Mouse (Mus musculus) brown adipose tissue, adult 24 weeks (tissue): ENCODE results near the gene Mettl7a3. TPM values are rescaled to one million over a fixed set of nuclear protein-coding genes. Genes with fewer than 3 reads are reported as not detected.
"Not testable (repeated sequence)": the region's sequence is repeated elsewhere in the genome, so short reads cannot be mapped to it uniquely, and the experiment has no call there.

Experiments used
- H3K27ac ChIP-seq: fragments of 200-500 bp; replicated peaks from 2 replicates; pipeline ENCODE4 v1.5.1; 2012; ENCODE audit warnings: low read depth, mild to moderate bottlenecking, low read length
- H3K4me1 ChIP-seq: fragments of 200-500 bp; 2 replicates; pipeline ENCODE4 v1.6.1; 2012; ENCODE audit warnings: low read length, mixed read lengths; ENCODE audit not compliant: control insufficient read depth, insufficient read depth, insufficient read length
- H3K4me3 ChIP-seq: fragments of 200-500 bp; 2 replicates; pipeline ENCODE4 v1.5.1; 2012; ENCODE audit warnings: low read depth, mild to moderate bottlenecking, low read length, moderate library complexity; ENCODE audit not compliant: insufficient read depth
- polyA plus RNA-seq: library from polyadenylated mRNA; stranded (reverse); fragments of >200 nt; gene quantifications from 2 replicates; pipeline ENCODE4 v1.2.4, GENCODE M21; 2012; ENCODE audit not compliant: missing spikeins, insufficient read depth, insufficient read length

The Mettl7a3 gene
- not detected in 2 replicates for polyA plus RNA-seq

DNA sequence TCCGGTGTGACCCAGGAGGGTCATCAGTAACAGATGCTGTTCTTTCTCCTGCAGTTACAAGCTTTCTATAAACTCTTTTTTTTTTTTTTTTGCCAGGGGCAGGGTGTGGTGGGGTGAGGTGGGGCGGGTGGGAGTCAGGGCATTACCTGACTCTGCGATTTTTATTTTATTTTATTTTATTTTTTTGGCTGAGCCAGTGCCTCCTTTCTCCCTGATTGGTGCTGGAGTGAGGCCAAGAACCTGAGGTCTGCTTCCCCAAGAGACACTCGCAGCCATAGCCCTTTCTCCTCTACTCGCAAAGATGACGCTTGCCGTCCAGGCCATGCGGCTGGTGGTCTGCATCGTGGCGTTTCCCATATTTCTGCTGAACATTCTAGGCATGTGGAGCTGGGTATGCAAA, at the start of gene Mettl7a3:
TSS of gene Mettl7a3 (plus strand) at position 301 of the 400 bp plus-strand sequence.
- Histone ChIP-seq H3K4me1 (no peaks in the 10 kb centered on the region), H3K4me3 (no peak within 1 kb of the TSS), H3K27ac (no peak within 1 kb of the TSS)

DNA sequence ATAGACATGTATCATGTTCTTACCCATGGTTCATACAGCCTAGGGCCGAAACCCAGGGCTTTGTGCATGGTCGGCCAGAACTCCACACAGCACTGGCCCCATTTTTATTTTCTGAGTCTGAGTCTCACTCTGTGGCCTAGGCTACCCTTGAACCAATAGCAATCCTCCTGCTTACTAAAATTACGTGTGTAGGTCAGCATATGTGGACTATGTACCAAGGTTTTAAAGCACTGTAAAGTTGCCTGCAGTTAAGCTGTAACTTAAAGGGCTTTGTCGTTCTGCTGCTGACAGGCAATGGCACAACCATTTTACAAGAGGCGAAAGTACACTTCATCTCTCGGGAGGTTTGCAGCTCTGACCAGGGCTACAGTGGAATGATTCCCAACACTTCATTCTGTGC, 45.7 kb upstream of the Mettl7a3 start:
- Histone ChIP-seq H3K4me3 (no peak overlapping the region), H3K27ac (no peak overlapping the region)

DNA sequence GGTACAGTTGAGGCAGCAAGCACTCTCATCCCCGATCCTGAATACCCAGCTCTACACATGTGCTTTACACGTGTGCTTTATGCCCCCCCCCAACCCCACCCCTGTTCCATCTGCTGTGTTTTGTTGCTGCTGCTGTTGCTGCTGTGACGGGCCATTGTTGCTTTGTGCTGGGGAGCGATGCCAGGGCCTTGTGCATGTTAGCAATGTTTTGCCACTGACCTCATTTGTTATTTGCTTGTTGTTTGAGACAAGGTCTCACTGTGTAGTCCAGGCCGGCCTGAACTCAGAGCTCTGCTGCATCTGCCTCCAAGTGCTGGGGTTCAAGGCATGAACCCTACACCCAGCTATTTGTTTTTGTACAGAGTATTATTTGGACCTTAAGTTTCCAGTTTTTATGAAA, 43.9 kb upstream of the Mettl7a3 start:
- Histone ChIP-seq H3K4me3 (no peak overlapping the region), H3K4me1 (no peaks in the 10 kb centered on the region), H3K27ac (no peak overlapping the region)

More for the DNA sequence above, 45.7 kb upstream of the Mettl7a3 start:
- H3K4me1 ChIP-seq, result no peaks in the 10 kb centered on the region

DNA sequence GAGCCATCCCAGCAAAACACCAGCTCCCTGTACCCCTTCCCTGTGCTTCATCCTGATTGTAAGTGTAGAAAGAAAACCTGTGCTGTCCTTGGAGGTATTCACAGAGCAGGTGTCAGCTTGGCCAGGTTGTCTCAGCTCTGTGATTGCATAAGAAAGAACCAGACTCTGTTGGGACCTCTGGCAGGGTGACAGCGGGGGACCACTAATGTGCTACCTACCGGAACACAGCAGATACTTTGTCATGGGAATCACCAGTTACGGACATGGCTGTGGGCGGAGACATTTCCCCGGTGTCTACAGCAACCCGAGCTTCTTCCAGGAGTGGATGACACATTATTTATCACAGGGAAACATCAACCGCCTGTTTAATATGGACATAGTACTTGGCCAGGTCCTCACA, 42.4 kb upstream of the Mettl7a3 start:
- Histone ChIP-seq H3K4me1 (no peaks in the 10 kb centered on the region), H3K27ac (no peak overlapping the region)

DNA sequence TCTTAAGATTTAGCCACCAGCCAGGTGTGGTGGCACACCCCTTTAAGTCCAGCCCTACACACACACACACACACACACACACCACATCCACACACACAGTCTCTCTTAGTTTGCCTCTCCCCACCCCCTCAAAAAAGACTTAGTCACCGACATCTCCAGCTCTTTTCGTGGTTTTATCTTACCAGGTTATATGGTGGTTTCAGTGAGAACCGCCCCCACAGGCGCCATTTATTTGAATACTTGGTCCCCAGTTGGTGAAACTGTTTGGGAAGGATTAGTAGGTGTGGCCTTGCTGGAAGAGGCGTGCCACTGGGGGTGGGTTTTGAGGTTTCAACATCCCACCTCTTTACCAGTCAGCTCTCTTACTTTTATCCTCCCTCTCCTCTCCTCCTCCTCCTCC, 36.9 kb upstream of the Mettl7a3 start:
- Histone ChIP-seq H3K27ac (no peak overlapping the region), H3K4me1 (no peaks in the 10 kb centered on the region), H3K4me3 (no peak overlapping the region)

More for the DNA sequence above, 42.4 kb upstream of the Mettl7a3 start:
- H3K4me3 ChIP-seq, result no peak overlapping the region

DNA sequence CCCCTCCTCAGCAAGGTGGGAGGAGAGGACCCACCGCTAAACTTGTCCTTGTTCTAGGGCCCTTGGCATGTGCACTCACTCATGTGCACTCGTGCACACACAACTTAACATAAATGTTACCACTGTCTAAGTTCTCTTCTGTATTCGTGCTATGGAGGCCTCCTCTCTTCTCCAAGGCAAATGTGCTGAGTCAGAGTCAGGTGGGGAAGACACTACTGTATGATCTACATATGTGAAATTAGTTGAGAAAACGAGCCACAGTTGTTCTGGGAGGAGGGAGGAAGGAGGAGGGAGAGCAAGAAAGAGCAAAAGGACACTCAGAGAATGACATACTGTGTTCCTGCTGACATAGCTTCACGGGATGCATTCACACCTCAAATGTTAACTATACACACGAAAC, 34.2 kb upstream of the Mettl7a3 start:
- Histone ChIP-seq H3K4me3 (no peak overlapping the region), H3K4me1 (no peaks in the 10 kb centered on the region), H3K27ac (no peak overlapping the region)

DNA sequence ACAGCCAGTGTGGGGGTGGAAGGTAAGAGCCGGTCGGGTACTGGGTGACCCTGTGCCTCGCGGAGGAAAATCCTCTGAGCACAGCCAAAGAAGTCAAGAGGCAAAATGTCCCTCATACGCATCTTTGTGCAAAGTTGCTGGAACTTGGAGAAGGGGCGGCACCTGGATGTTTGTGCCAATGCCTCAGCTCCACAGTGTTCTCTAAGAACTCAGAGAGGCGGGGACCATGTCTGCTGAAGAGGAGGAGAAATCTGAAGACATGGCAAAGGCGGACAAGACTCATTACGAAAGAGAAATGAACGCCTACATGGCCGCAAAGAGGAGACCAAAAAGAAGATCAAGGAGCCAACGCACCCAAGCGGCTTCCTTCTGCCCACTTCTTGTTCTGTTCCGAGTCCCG, 33.2 kb upstream of the Mettl7a3 start:
- peak overlapping the region; percentile 71; the same call in 1 of the 2 replicates for H3K27ac ChIP-seq
- H3K4me1 ChIP-seq, result peaks cover 4% of the 10 kb centered on the region; the same call in 1 of the 2 replicates

DNA sequence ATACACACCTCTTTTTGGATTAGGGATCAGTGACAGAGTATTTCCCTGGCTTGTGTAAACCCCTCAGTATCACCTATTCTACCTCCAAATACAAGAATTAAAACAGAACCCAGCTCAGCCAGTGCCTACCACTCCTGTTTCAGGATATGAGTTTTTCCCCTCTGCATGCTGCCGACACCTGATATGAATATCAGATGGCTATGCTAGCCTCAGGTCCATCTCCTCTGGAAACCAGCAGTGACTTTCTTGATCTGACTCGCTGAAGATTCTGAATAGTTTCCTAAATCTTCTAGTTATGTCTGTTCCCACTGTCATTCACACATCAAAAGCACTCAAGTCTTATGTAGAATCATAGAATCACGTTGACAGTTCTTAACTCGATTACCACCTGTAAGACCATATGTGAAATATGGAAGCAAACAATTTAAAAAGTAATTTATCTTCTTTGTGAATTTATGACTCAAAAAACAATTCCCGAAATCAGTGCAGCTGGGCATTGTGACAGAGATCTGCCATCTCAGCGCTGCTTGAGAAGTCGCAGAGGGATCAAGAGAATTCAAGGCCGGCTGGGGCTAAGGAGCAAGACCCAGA, 31.2 kb upstream of the Mettl7a3 start:
- Histone ChIP-seq H3K4me3 (peak overlapping the region; percentile 65), H3K27ac (peak overlapping the region; percentile 66)

More for the DNA sequence above, 33.2 kb upstream of the Mettl7a3 start:
- peak overlapping the region; percentile 54 for H3K4me3 ChIP-seq

DNA sequence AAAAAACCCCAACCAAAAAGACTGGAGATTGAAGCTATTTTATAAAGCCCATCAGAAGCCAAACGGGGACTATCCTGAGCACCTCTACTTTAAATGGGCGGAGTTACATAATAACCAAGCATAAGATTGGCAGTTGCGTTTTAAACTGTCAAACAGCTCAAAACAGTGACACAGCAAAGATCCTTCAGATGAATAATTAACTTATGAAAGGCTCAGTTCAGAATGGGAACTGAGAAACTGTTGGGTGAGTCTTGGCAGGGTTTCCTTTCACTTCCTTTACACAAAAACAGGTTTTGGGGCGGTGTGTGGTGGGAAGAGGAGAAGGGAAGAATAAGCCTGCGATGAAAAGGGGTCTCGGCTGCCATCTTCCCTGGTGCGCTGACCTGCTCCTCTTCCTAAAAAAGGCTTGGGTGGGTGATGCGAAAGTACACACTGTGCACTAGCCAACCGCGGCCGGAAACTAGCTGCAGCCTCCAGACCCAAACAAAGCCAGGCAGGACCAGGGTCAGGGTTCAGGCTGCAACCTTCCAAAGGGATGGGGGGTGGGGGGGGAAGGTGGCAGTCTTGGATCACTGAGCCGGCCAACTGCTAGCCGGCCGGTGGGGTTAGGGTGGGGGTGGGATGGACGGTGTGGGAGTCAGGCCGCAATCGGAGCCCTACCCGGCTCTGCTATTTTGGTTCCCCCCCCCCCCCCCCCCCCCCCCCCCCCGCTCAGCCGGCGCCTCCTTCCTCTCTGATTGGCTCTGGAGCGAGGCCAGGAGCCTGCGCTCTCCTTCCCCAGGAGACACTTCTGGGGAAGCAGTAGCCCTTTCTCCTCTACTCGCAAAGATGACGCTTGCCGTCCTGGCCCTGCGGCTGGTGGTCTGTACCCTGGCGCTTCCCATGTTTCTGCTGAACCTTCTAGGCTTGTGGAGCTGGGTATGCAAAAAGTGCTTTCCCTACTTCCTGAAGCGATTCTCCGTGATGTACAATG, 30.4 kb upstream of the Mettl7a3 start, which contains the start of gene Mettl7a1:
TSS of gene Mettl7a1 (plus strand) at position 122 of the 973 bp plus-strand sequence.
- peaks cover 4% of the 10 kb centered on the region; the same call in 1 of the 2 replicates for H3K4me1 ChIP-seq
- H3K4me3 ChIP-seq, result peak within 1 kb of the TSS; percentile 70
- H3K27ac ChIP-seq, result peak within 1 kb of the TSS; percentile 66

More for the DNA sequence above, 31.2 kb upstream of the Mettl7a3 start:
- H3K4me1 ChIP-seq, result peaks cover 4% of the 10 kb centered on the region; the same call in 1 of the 2 replicates

DNA sequence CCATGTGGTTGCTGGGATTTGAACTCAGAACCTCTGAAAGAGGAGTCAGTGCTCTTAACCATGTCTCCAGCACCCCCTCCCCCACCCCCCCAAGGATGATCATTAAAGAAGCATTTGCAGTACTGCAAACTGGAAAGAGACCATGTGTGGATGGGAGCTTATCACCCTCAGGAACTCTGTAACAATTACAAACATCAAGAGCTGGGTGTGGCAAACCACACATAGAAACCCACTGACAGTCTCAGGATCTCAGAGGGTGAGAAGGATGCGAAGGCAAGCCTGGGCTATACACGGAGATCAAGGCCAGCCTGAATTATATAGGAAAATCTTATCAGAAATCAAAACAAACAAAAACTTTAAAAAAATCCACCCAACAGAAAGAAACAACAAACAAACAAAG, 28.5 kb upstream of the Mettl7a3 start:
- H3K4me3 ChIP-seq, result 0 out of 2 replicates have a peak overlapping the region, but pooled peaks have one; percentile 13
- H3K4me1 ChIP-seq, result peaks cover 4% of the 10 kb centered on the region; the same call in 1 of the 2 replicates
- H3K27ac ChIP-seq, result no peak overlapping the region

DNA sequence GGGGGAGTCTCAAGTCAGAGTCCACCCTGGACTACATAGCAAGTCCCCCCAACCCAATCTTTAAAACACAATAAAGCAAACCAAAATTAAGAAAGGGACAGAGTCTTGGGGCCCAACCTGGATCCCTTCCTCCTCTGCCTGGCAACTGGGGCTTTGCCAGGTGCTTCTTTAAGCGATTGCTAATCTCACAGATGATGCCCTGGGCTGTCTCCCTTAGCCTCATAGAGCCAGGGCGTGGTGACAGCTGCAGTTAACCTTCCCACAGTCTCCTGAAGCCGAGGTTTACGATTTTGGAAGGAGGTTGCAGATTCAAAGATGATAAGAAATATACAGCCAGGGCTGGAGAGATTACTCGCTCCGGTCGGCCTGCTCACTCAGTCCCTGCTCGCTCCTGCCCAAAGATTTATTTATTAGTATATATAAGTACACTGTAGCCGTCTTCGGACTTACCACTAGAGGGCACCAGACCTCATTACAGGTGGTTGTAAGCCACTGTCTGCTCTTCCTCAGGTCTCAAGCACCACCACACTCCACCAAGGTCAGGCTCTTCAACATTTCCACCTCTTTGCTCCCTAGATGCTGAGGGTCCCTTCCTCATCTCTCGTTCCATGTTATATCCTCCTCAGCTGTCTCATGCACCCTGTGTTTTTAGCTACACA, 27.2 kb upstream of the Mettl7a3 start:
- not testable (repeated sequence) for H3K4me1 ChIP-seq, H3K4me3 ChIP-seq, H3K27ac ChIP-seq

DNA sequence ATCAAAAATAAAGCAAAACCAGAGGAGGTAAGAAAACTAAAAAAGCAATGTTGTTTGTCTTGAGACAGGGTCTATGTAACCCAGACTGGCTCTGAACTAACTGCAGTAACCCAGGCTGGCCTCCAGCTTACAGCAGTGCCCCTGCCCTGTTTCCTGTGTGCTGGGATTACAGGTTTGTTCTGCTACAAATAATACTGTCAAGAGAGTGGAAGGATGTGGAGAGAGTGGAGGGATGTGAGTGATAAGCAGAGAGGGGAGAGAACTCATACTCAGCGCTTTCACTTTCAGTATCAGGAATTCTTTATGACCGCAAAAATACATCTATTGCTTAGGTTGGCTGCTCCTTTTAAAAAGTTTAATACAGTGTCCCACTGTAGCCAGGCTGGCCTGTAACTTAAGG, 22.4 kb upstream of the Mettl7a3 start:
- H3K27ac ChIP-seq, result no peak overlapping the region
- no peak overlapping the region for H3K4me3 ChIP-seq

DNA sequence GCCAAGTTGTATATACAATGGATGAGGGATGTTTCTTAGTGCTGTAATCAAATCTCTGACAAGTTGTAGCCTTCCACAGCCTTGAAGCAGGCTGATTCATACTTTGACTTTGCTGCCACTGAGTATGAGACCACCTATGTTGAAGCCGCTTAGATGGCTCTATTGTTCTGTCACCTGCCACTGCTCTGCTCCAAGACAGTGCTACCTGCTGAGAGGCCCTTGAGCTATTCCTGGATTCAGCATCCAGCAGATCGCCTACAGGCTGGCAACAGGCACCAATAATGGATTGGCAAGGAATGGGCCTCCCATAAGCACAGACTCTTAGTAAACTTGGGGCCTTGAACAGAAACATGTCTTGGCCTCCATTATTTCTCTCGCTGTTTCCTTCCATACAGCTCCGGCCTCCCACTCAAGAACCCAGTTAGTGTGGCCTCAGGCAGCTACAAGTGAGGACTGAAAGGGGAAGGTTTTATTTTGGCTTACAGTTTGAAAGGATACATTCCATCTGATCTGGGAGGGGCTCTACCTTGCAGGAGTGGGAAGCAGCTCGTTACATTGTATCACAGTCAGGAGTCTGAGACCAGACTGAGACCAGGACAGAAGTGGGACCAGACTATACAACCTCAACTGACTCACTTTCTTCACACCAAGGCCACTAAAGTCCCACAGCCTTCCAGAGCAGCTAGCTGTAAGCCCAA, 20.1 kb upstream of the Mettl7a3 start:
- Histone ChIP-seq H3K27ac (no peak overlapping the region), H3K4me1 (no peaks in the 10 kb centered on the region), H3K4me3 (no peak overlapping the region)

More for the DNA sequence above, 22.4 kb upstream of the Mettl7a3 start:
- no peaks in the 10 kb centered on the region for H3K4me1 ChIP-seq

DNA sequence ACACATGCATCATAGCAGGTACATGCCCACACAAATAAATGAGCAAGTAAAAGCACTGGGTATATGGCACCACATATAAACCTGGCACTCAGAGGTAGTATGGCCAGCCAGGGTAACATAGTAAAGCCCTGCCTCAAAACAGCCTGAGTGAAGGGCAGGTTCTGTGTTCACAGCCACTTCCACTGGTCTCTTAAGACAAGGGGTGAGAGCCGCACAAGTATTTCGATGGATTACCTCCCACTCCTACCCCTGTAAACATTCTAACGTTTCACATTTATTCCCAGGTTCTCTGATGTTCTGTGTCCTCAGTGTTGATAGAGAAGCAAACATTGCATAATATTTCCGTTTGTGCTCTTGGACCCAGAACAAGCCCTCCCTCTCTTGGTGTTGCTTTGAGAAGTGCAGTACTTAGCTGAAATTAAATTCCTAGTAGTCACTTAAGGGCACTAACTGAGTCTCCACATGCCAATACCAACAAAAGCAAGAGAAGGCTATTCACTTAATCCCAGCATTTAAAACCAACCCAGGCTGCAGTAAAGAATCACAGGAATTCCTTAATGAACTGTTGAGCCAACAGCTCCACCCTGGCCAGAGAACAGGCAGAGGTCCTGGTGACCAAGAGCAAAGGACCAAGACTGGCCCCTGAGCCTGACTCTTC, 16.6 kb upstream of the Mettl7a3 start:
- H3K27ac ChIP-seq, H3K4me3 ChIP-seq, H3K4me1 ChIP-seq: not testable (repeated sequence)
